Mouse (Mus musculus) layer of hippocampus, postnatal 14 days (tissue): ENCODE measurements around the gene Rtn3. TPM values are rescaled to one million over a fixed set of nuclear protein-coding genes. Genes with fewer than 3 reads are reported as not detected.

Experiments used
- DNase-seq, 2 experiments: peaks; one replicate each; pipeline ENCODE4 v3.0.0; 2021 to 2022; ENCODE audit warnings: low spot score in 2 of 2, mixed read lengths in 1 of 2
- microRNA-seq, 2 experiments: library from miRNA; unstranded; fragments of <30 nt; microRNA quantifications; one replicate each; pipeline ENCODE4 v1.2.0; 2021
- total RNA-seq, 2 experiments: library from RNA; stranded (reverse); gene quantifications; 2 replicates each; pipeline ENCODE4 v1.2.3; 2021

The Rtn3 gene
- total RNA-seq, 2 experiments from 2014 or later, result 850 to 871 TPM

GRCm38 (mm10) chr19:7382903-7383865 is 99.9 kb downstream of the Rtn3 start, which contains the start of gene Spindoc:
Spindoc (minus strand) TSS chr19:7382994.
- DNase-seq, result peak; percentile 98 to 99

GRCm38 (mm10) chr19:7382248-7382902 is 100.7 kb downstream of the Rtn3 start:
- peak in 1 of 2 experiments; percentile 54 for DNase-seq

GRCm38 (mm10) chr19:7381906-7382247 is 101.2 kb downstream of the Rtn3 start:
- peak in 1 of 2 experiments; percentile 60 for DNase-seq

GRCm38 (mm10) chr19:7377639-7378038 is 105.4 kb downstream of the Rtn3 start:
- no peak for DNase-seq

Small RNAs within 50 kb of the gene (microRNA-seq; reads per million reads assigned to microRNA genes)
- 1.4 to 2.0 reads per million in 2 experiments for gene Mir6991

Other genes starting within 250 kb of the Rtn3 start
- gene Naa40, start 242.1 kb downstream of the Rtn3 start, total RNA-seq, result 10 to 100 TPM; 32.1 to 35.0 TPM
- 10 to 100 TPM; 20.2 to 23.2 TPM for gene Rcor2, start 216.0 kb downstream of the Rtn3 start, total RNA-seq
- 100 to 1,000 TPM in 1 of 2 experiments, 10 to 100 TPM in 1; 95.9 to 110 TPM for gene Mark2, start 141.4 kb downstream of the Rtn3 start, total RNA-seq
- gene Spindoc, start 100.3 kb downstream of the Rtn3 start, total RNA-seq, result 10 to 100 TPM; 32.8 to 33.9 TPM
- 10 to 100 TPM; 57.8 to 64.3 TPM for gene 2700081O15Rik, start 65.7 kb downstream of the Rtn3 start, total RNA-seq
- 10 to 100 TPM; 20.8 to 20.9 TPM for gene Atl3, start 10.8 kb upstream of the Rtn3 start, total RNA-seq
- 10 to 100 TPM; 13.0 to 14.9 TPM for gene Pla2g16, start 74.2 kb upstream of the Rtn3 start, total RNA-seq
- under 1 TPM; 0.21 to 0.31 TPM for gene Lgals12, start 123.9 kb upstream of the Rtn3 start, total RNA-seq
- not detected for gene Hrasls5, start 129.3 kb upstream of the Rtn3 start, total RNA-seq
- not detected for gene Slc22a19, start 228.0 kb upstream of the Rtn3 start, total RNA-seq